Comparison of ENCODE assay signal across 8 mouse cellular contexts in the genomic region with DNA sequence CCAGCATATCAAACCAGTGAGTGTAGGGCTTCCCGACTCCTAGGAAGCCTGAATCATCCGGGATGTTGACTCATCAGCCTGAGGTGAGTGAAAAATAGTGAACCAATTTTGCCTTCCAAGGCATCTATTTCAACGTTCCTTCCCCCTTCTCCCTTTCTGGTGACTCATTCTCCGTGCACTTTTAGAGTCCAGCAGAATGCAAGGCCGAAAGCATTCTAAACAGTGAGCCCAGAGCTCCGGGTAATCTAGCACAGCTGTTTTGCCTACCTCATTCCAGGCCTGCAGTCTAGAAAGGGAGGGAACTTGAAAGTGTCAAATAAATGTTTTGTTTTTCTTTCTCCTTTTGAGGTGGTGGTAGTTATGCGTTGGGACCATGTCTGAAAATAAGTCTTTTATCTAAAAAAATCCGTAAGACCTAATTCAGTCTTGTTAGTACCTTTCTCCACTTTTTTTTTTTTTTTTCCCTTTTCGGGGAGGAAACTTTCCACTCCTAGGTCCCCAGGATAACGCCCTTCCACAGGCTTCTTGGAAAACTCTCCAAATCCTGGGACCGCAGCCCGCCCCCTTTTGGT. TPM values are rescaled to one million over a fixed set of nuclear protein-coding genes. Genes with fewer than 3 reads are reported as not detected.
A peak's percentile ranks its signal among the peaks of the same experiment; 100 is the strongest.
DNase-seq lines count a peak whose midpoint lies in the region; ATAC-seq and TF ChIP-seq lines count a peak whose summit lies in the region.

No protein-coding gene starts in this region.

- DNase-seq in layer of hippocampus, adult 11-12 months (ENCODE audit: low spot score): peak; percentile 21
- DNase-seq in layer of hippocampus, adult 9-10 months (ENCODE audit: low spot score): no peak
- peak; percentile 78 for DNase-seq in adrenal gland, adult 8-10 months
- no peak for DNase-seq in forebrain, embryonic 11.5 days (ENCODE audit: low spot score)
- peak; percentile 29 for DNase-seq in heart, postnatal 4 days
- DNase-seq in limb, embryonic 14.5 days (ENCODE audit: low spot score): peak; percentile 68
- DNase-seq in retina, embryonic 14.5 days (ENCODE audit: low spot score): no peak

- no peak for ATAC-seq in forebrain, embryonic 11.5 days (replicated peaks; ENCODE audit: low FRiP score)
- 0 out of 2 replicates have a peak, but pooled peaks have one; percentile 12 for ATAC-seq in limb, embryonic 14.5 days (ENCODE audit: low FRiP score, low read depth)

- peak overlapping the region; percentile 15; the same call in 1 of the 2 replicates for H3K4me2 ChIP-seq in forebrain, embryonic 11.5 days (ENCODE audit: low read depth, low read length, severe bottlenecking)
- H3K4me2 ChIP-seq in limb, embryonic 14.5 days (replicated peaks; ENCODE audit: low read depth, low read length, severe bottlenecking): peak overlapping the region; percentile 24; the same call in 1 of the 2 replicates
- peak overlapping the region; percentile 96 for H3K4me2 ChIP-seq in myocyte (ENCODE audit: low read depth)

- H3ac ChIP-seq in myocyte (ENCODE audit: control insufficient read depth, insufficient read length): peak overlapping the region; percentile 94

- no peaks in the 10 kb centered on the region for H3K4me1 ChIP-seq in forebrain, embryonic 11.5 days (replicated peaks; ENCODE audit: control insufficient read depth, insufficient read depth, low read length)
- peaks cover 3% of the 10 kb centered on the region; the same call in 1 of the 2 replicates for H3K4me1 ChIP-seq in limb, embryonic 14.5 days (ENCODE audit: control insufficient read depth, insufficient read depth, low read length)

- peaks cover 36% of the 10 kb centered on the region for H3K79me2 ChIP-seq in myocyte (ENCODE audit: control insufficient read depth, insufficient read depth)

- H3K9me3 ChIP-seq in forebrain, embryonic 11.5 days (ENCODE audit: control insufficient read depth, low read length): no peaks in the 10 kb centered on the region
- no peaks in the 10 kb centered on the region for H3K9me3 ChIP-seq in limb, embryonic 14.5 days (ENCODE audit: control insufficient read depth, low read length)

- WGBS in forebrain, embryonic 11.5 days: 25% methylated on average over 12 of the region's 12 CpGs
- WGBS in limb, embryonic 14.5 days: 10% methylated on average over 12 of the region's 12 CpGs

- no peak overlapping the region for H3K9ac ChIP-seq in forebrain, embryonic 11.5 days (ENCODE audit: low read length)
- no peak overlapping the region for H3K9ac ChIP-seq in limb, embryonic 14.5 days (ENCODE audit: low read depth, low read length, severe bottlenecking)

- H3K36me3 ChIP-seq in forebrain, embryonic 11.5 days (ENCODE audit: control insufficient read depth, insufficient read depth, low read length): no peaks in the 10 kb centered on the region
- H3K36me3 ChIP-seq in limb, embryonic 14.5 days (ENCODE audit: control insufficient read depth, insufficient read depth, low read length): no peaks in the 10 kb centered on the region
- H3K36me3 ChIP-seq in myocyte (ENCODE audit: control insufficient read depth, insufficient read depth): peaks cover 4% of the 10 kb centered on the region

- H3K27me3 ChIP-seq in forebrain, embryonic 11.5 days (ENCODE audit: control insufficient read depth, insufficient read depth, low read length): no peaks in the 10 kb centered on the region
- no peaks in the 10 kb centered on the region for H3K27me3 ChIP-seq in limb, embryonic 14.5 days (ENCODE audit: control insufficient read depth, insufficient read depth, low read length)
- no peaks in the 10 kb centered on the region for H3K27me3 ChIP-seq in myocyte (ENCODE audit: control insufficient read depth, insufficient read depth, insufficient read length)

- TF ChIP-seq POLR2A in limb, embryonic 14.5 days (IDR thresholded peaks at IDR 0.05; ENCODE audit: borderline replicate concordance, extremely low read depth, insufficient read depth, insufficient read length): no peak
- no peak for TF ChIP-seq POLR2A in myocyte (IDR thresholded peaks at IDR 0.05; ENCODE audit: insufficient read length, low read depth)

- no peak overlapping the region for H3K27ac ChIP-seq in forebrain, embryonic 11.5 days (ENCODE audit: low read depth, low read length)
- peak overlapping the region; percentile 74 for H3K27ac ChIP-seq in limb, embryonic 14.5 days (replicated peaks; ENCODE audit: low read depth, low read length)

- H3K4me3 ChIP-seq in forebrain, embryonic 11.5 days (ENCODE audit: low read depth, low read length): peak overlapping the region; percentile 96; the same call in 1 of the 2 replicates
- peak overlapping the region; percentile 98 for H3K4me3 ChIP-seq in limb, embryonic 14.5 days (replicated peaks; ENCODE audit: low read length)
- peak overlapping the region; percentile 93 for H3K4me3 ChIP-seq in myocyte

TF ChIP-seq in myocyte, 11 proteins besides CTCF, POLR2A, EP300 and RAD21:
- TF ChIP-seq MYOD1 (IDR thresholded peaks at IDR 0.05; ENCODE audit: control insufficient read depth in 1 of 3, insufficient read length in 2 of 3, low read depth in 2 of 3) (peak in 2 of 3 experiments; percentile 12 to 22), MYOG (IDR thresholded peaks at IDR 0.05; ENCODE audit: control insufficient read depth in 1 of 3, insufficient read depth in 1 of 3, insufficient read length in 2 of 3, low read depth in 2 of 3) (peak in 2 of 3 experiments; percentile 21 to 73), USF1 (IDR thresholded peaks at IDR 0.05; ENCODE audit: low read depth) (no peak)

RNA-seq across cellular contexts. Expression of a gene that starts 0.6 kb away (rescaled TPM):
- total RNA-seq in adrenal gland, adult 8-10 months (2022): 100 to 1,000 TPM; 226 to 575 (median 412) TPM
- 70.0 and 78.7 TPM in 2 replicates for polyA plus RNA-seq in forebrain, embryonic 11.5 days (2014; fragmentation: Nextera tagmentation; extraction: Ambion mirVana)
- total RNA-seq in heart, postnatal 4 days (2021): 100 to 1,000 TPM; 231 to 239 TPM
- 212 and 222 TPM in 2 replicates for polyA plus RNA-seq in limb, embryonic 14.5 days (2012; rRNA removed)
- 65.8 and 74.5 TPM in 2 replicates for polyA plus RNA-seq in limb, embryonic 14.5 days (2014; fragmentation: Nextera tagmentation; extraction: Ambion mirVana)
- 309 TPM for polyA plus RNA-seq in myocyte (2012; fragmentation: generic; extraction: Trizol)

Comparison
In these comparisons a context has a peak if more than half of its experiments do, and no peak if none do; other contexts are left out.
1. DNase-seq: peak in layer of hippocampus, adult 11-12 months (single experiment), adrenal gland, adult 8-10 months (single experiment), heart, postnatal 4 days (single experiment) and limb, embryonic 14.5 days (single experiment); none in layer of hippocampus, adult 9-10 months (single experiment), forebrain, embryonic 11.5 days (single experiment) and retina, embryonic 14.5 days (single experiment).
2. H3K4me2 ChIP-seq: peak in every context shown above with its lines; median percentile 96 in myocyte; 24 in limb, embryonic 14.5 days; 15 in forebrain, embryonic 11.5 days.
3. Peak in every context shown above with its lines, with median percentiles within 50 percentile points of each other: H3K4me3 ChIP-seq.